Mouse (Mus musculus) splenic B cell, adult 2 months (primary cell): ENCODE results near the gene Tlk2.
A peak's percentile ranks its signal among the peaks of the same experiment; 100 is the strongest.

ENCODE experiments used
- DNase-seq: peaks from one replicate; pipeline ENCODE4 v3.0.0-alpha.2; 2011; ENCODE audit warnings: low read depth, low spot score
- H3K27me3 ChIP-seq: 2 replicates; pipeline ENCODE4 v1.6.1; 2012; ENCODE audit warnings: mild to moderate bottlenecking, low read length, moderate library complexity, mixed read lengths; ENCODE audit not compliant: control insufficient read depth, poor library complexity, insufficient read depth, severe bottlenecking
- H3K36me3 ChIP-seq: 2 replicates; pipeline ENCODE4 v1.6.1; 2012; ENCODE audit warnings: mild to moderate bottlenecking, low read length, moderate library complexity, mixed read lengths; ENCODE audit not compliant: control insufficient read depth, poor library complexity, insufficient read depth, severe bottlenecking

Tlk2 gene

DNA sequence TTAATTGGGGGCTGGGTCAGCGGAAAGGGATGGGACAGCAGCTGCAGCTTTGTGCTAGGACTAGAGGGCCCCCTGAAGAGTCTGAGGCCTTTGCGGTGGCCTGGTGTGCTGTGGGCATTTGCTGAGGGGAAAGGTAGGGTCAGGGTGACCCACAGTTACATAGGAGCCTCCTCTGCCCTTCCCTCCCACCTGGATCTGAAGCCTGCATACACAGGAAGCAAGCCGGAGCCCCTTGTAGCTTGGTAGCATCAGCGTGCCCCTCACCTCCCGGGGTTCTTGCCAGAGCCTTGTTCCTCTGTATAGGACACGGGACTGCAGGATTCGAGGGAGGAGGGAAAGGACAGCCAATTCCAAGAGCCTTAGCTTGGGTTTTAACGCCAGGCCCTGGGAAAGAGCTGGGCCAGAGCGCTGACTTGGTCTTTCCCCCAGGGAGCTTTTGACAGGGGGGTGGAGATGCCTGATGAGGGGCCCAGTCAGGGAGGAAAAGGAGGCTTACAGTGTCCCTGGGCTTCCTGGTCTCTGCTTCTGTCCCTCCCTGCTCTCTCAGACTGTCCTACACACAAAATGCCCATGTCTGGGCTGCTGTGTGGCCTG, 115.4 kb downstream of the Tlk2 start:
- no peaks in the 10 kb centered on the region for H3K36me3 ChIP-seq
- no peak for DNase-seq
- no peaks in the 10 kb centered on the region for H3K27me3 ChIP-seq

GRCm38 (mm10) chr11:105296084-105296483, 117.5 kb downstream of the Tlk2 start:
- no peaks in the 10 kb centered on the region for H3K27me3 ChIP-seq
- no peak for DNase-seq
- H3K36me3 ChIP-seq, result no peaks in the 10 kb centered on the region

DNA sequence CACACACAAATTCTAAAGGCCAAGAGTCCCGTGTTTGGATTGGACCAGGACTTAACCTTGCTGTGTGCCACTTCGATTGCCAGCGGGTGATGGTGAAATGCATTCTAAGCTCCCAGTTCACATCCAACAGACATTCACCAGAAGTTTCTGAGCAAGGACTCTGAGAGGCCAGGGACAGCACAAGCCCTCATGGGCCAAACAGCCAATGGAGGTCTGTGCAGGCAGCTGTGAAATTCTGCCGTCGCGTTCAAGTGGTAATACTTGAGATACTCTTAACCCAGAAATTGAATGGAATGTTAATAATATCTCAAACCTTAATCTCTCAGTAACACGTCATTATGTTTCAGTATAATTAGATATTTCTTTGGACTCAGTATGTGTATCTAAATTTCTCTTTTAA, 131.6 kb downstream of the Tlk2 start:
- no peak for DNase-seq
- H3K27me3 ChIP-seq, result no peaks in the 10 kb centered on the region; the same call in 1 of the 2 replicates
- no peaks in the 10 kb centered on the region for H3K36me3 ChIP-seq

DNA sequence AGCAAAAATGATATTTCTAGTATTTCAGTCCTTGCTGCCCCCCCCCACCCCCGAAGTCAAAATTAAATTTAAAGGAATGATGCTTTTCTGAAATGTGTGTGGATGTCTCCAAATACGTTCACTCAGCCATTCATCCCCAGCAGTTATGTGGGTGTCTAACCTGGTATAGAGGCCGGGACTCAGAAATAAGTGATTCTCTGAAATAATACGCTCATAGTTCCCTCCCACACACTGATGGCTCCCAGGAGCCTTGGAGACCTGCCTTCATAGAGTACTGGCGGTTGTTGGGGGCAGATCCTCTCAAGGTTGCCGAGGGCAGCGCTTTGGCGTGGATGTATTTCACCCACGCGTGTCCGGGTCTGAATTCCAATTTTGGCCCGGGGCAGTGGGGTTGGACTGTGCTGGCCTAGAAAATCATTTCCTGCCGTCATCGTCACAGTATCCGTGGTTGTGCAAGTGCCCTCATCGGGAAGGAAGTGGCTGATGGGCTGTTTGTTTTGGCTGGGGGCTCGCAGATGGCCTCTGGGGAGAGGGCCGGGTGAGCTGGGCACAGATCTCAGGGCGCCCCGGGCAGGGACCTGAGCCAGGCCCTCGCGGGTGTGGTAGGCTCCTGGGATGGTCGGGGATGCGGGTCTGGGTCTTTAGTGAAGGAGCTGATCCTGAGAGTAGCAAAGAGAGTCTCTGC, 132.8 kb downstream of the Tlk2 start:
- H3K27me3 ChIP-seq, result no peaks in the 10 kb centered on the region; the same call in 1 of the 2 replicates
- DNase-seq, result no peak
- no peaks in the 10 kb centered on the region for H3K36me3 ChIP-seq

DNA sequence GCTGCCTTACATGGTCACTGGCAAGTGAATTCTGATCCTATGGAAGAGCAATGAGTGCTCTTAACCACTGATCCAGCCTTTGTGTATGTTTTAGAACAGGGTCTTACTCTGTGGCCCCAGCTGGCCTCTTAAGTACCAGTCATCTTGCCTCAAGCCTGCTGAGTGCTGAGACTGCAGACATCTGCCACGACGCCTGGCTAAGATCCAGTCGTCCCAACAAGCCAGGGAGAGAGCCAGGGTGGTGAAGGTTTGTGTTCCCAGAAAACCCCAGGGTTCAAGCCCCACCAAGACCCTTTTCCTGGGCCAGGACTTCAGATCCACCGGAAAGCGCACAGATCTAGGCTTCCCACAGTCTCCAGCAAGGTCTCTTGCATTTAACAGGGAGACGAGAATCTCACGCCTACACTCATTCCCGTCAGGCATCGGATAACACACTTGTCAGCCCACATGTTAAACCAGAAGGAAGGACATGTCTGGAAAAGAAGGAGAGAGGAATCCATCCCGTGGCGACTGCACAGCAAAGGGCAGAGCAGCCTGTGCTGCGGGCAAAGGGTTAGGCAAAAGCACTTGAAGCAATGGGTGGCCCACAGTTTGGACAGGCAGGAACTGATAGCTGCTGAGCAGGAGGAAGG, 133.8 kb downstream of the Tlk2 start:
- Histone ChIP-seq H3K27me3 (no peaks in the 10 kb centered on the region; the same call in 1 of the 2 replicates), H3K36me3 (no peaks in the 10 kb centered on the region)
- DNase-seq, result no peak

- DNase-seq, result no peak
- Histone ChIP-seq H3K36me3 (no peaks in the 10 kb centered on the region), H3K27me3 (no peaks in the 10 kb centered on the region; the same call in 1 of the 2 replicates)
These were observed 134.5 kb downstream of the Tlk2 start for GRCm38 (mm10) chr11:105312972-105313632.

GRCm38 (mm10) chr11:105313633-105314014, 135.0 kb downstream of the Tlk2 start:
- no peaks in the 10 kb centered on the region; the same call in 1 of the 2 replicates for H3K27me3 ChIP-seq
- DNase-seq, result no peak
- H3K36me3 ChIP-seq, result no peaks in the 10 kb centered on the region

- Histone ChIP-seq H3K27me3 (no peaks in the 10 kb centered on the region; the same call in 1 of the 2 replicates), H3K36me3 (no peaks in the 10 kb centered on the region)
- DNase-seq, result no peak
These were observed 136.7 kb downstream of the Tlk2 start for GRCm38 (mm10) chr11:105315296-105315695.

GRCm38 (mm10) chr11:105316121-105316520, 137.5 kb downstream of the Tlk2 start:
- no peaks in the 10 kb centered on the region; the same call in 1 of the 2 replicates for H3K27me3 ChIP-seq
- no peaks in the 10 kb centered on the region for H3K36me3 ChIP-seq
- DNase-seq, result no peak

- DNase-seq, result no peak
- H3K36me3 ChIP-seq, result no peaks in the 10 kb centered on the region
- H3K27me3 ChIP-seq, result no peaks in the 10 kb centered on the region; the same call in 1 of the 2 replicates
These were observed 139.2 kb downstream of the Tlk2 start for GRCm38 (mm10) chr11:105317769-105318168.

- H3K36me3 ChIP-seq, result no peaks in the 10 kb centered on the region
- peak; percentile 18 for DNase-seq
- H3K27me3 ChIP-seq, result no peaks in the 10 kb centered on the region; the same call in 1 of the 2 replicates
These were observed 142.5 kb downstream of the Tlk2 start for GRCm38 (mm10) chr11:105321090-105321489.

GRCm38 (mm10) chr11:105323530-105323929, 144.9 kb downstream of the Tlk2 start:
- DNase-seq, result no peak
- no peaks in the 10 kb centered on the region for H3K36me3 ChIP-seq
- no peaks in the 10 kb centered on the region; the same call in 1 of the 2 replicates for H3K27me3 ChIP-seq

GRCm38 (mm10) chr11:105327101-105327500, 148.5 kb downstream of the Tlk2 start:
- no peaks in the 10 kb centered on the region for H3K36me3 ChIP-seq
- no peaks in the 10 kb centered on the region for H3K27me3 ChIP-seq
- no peak for DNase-seq

GRCm38 (mm10) chr11:105329962-105330361, 151.4 kb downstream of the Tlk2 start:
- Histone ChIP-seq H3K27me3 (no peaks in the 10 kb centered on the region), H3K36me3 (no peaks in the 10 kb centered on the region)
- no peak for DNase-seq

- DNase-seq, result no peak
- Histone ChIP-seq H3K27me3 (no peaks in the 10 kb centered on the region), H3K36me3 (no peaks in the 10 kb centered on the region)
These were observed 152.5 kb downstream of the Tlk2 start for GRCm38 (mm10) chr11:105331129-105331528.
